Mouse (Mus musculus): Measurements from ENCODE around the gene Golga4. TPM values are rescaled to one million over a fixed set of nuclear protein-coding genes. Genes with fewer than 3 reads are reported as not detected.

Golga4 gene
- polyA plus RNA-seq, 1 experiment = 85.1 TPM

GRCm38 (mm10) chr9:118500963-118501362, 5.1 kb upstream of the Golga4 start:
- no peak overlapping the region for H3K27ac ChIP-seq (ENCODE audit: insufficient read depth, low read length)
- no peaks in the 10 kb centered on the region for H3K4me1 ChIP-seq (ENCODE audit: control insufficient read depth, insufficient read depth, low read length)
- H3K4me3 ChIP-seq (ENCODE audit: insufficient read depth, low read length) = no peak overlapping the region
- TF ChIP-seq CTCF (IDR thresholded peaks at IDR 0.05; ENCODE audit: borderline replicate concordance, insufficient read depth, low read length) (no peak), POLR2A (IDR thresholded peaks at IDR 0.05; ENCODE audit: low read depth, low read length) (no peak)

GRCm38 (mm10) chr9:118504656-118505055, 1.4 kb upstream of the Golga4 start:
- H3K4me1 ChIP-seq (ENCODE audit: control insufficient read depth, insufficient read depth, low read length) = peaks cover 3% of the 10 kb centered on the region; the same call in 1 of the 2 replicates

GRCm38 (mm10) chr9:118506404-118507231, 551 bp downstream of the Golga4 start:
- H3K27ac ChIP-seq (ENCODE audit: insufficient read depth, low read length) = no peak overlapping the region
- H3K4me3 ChIP-seq (ENCODE audit: insufficient read depth, low read length) = peak overlapping the region; percentile 83
- peaks cover 8% of the 10 kb centered on the region; the same call in 1 of the 2 replicates for H3K4me1 ChIP-seq (ENCODE audit: control insufficient read depth, insufficient read depth, low read length)
- TF ChIP-seq CTCF (IDR thresholded peaks at IDR 0.05; ENCODE audit: borderline replicate concordance, insufficient read depth, low read length) (no peak), POLR2A (IDR thresholded peaks at IDR 0.05; ENCODE audit: low read depth, low read length) (no peak)

More at GRCm38 (mm10) chr9:118504656-118505055, 1.4 kb upstream of the Golga4 start:
- TF ChIP-seq POLR2A (IDR thresholded peaks at IDR 0.05; ENCODE audit: low read depth, low read length) = no peak
- no peak for TF ChIP-seq CTCF (IDR thresholded peaks at IDR 0.05; ENCODE audit: borderline replicate concordance, insufficient read depth, low read length)
- Histone ChIP-seq H3K4me3 (ENCODE audit: insufficient read depth, low read length) (no peak overlapping the region), H3K27ac (ENCODE audit: insufficient read depth, low read length) (no peak overlapping the region)

GRCm38 (mm10) chr9:118507552-118507951, 1.5 kb downstream of the Golga4 start:
- Histone ChIP-seq H3K4me3 (ENCODE audit: insufficient read depth, low read length) (peak overlapping the region; percentile 83), H3K4me1 (ENCODE audit: control insufficient read depth, insufficient read depth, low read length) (peaks cover 9% of the 10 kb centered on the region), H3K27ac (ENCODE audit: insufficient read depth, low read length) (no peak overlapping the region)
- TF ChIP-seq POLR2A (IDR thresholded peaks at IDR 0.05; ENCODE audit: low read depth, low read length) (no peak), CTCF (IDR thresholded peaks at IDR 0.05; ENCODE audit: borderline replicate concordance, insufficient read depth, low read length) (no peak)

GRCm38 (mm10) chr9:118508601-118509000, 2.5 kb downstream of the Golga4 start:
- TF ChIP-seq POLR2A (IDR thresholded peaks at IDR 0.05; ENCODE audit: low read depth, low read length) (no peak), CTCF (IDR thresholded peaks at IDR 0.05; ENCODE audit: borderline replicate concordance, insufficient read depth, low read length) (no peak)
- Histone ChIP-seq H3K27ac (ENCODE audit: insufficient read depth, low read length) (no peak overlapping the region), H3K4me3 (ENCODE audit: insufficient read depth, low read length) (no peak overlapping the region), H3K4me1 (ENCODE audit: control insufficient read depth, insufficient read depth, low read length) (peaks cover 13% of the 10 kb centered on the region)

GRCm38 (mm10) chr9:118510941-118511690, 5.0 kb downstream of the Golga4 start:
- TF ChIP-seq CTCF (IDR thresholded peaks at IDR 0.05; ENCODE audit: borderline replicate concordance, insufficient read depth, low read length) = no peak
- no peak for TF ChIP-seq POLR2A (IDR thresholded peaks at IDR 0.05; ENCODE audit: low read depth, low read length)
- Histone ChIP-seq H3K4me3 (ENCODE audit: insufficient read depth, low read length) (no peak overlapping the region), H3K27ac (ENCODE audit: insufficient read depth, low read length) (no peak overlapping the region), H3K4me1 (ENCODE audit: control insufficient read depth, insufficient read depth, low read length) (peaks cover 13% of the 10 kb centered on the region)

- peaks cover 11% of the 10 kb centered on the region for H3K4me1 ChIP-seq (ENCODE audit: control insufficient read depth, insufficient read depth, low read length)
- no peak overlapping the region for H3K4me3 ChIP-seq (ENCODE audit: insufficient read depth, low read length)
- no peak overlapping the region for H3K27ac ChIP-seq (ENCODE audit: insufficient read depth, low read length)
- TF ChIP-seq CTCF (IDR thresholded peaks at IDR 0.05; ENCODE audit: borderline replicate concordance, insufficient read depth, low read length) (no peak), POLR2A (IDR thresholded peaks at IDR 0.05; ENCODE audit: low read depth, low read length) (no peak)
Measured at GRCm38 (mm10) chr9:118512681-118513233, 6.7 kb downstream of the Golga4 start.

GRCm38 (mm10) chr9:118515476-118515875, 9.4 kb downstream of the Golga4 start:
- Histone ChIP-seq H3K27ac (ENCODE audit: insufficient read depth, low read length) (no peak overlapping the region), H3K4me1 (ENCODE audit: control insufficient read depth, insufficient read depth, low read length) (peaks cover 20% of the 10 kb centered on the region), H3K4me3 (ENCODE audit: insufficient read depth, low read length) (no peak overlapping the region)
- no peak for TF ChIP-seq POLR2A (IDR thresholded peaks at IDR 0.05; ENCODE audit: low read depth, low read length)
- no peak for TF ChIP-seq CTCF (IDR thresholded peaks at IDR 0.05; ENCODE audit: borderline replicate concordance, insufficient read depth, low read length)

GRCm38 (mm10) chr9:118516162-118516561, 10.1 kb downstream of the Golga4 start:
- TF ChIP-seq POLR2A (IDR thresholded peaks at IDR 0.05; ENCODE audit: low read depth, low read length) = no peak
- TF ChIP-seq CTCF (IDR thresholded peaks at IDR 0.05; ENCODE audit: borderline replicate concordance, insufficient read depth, low read length) = no peak
- no peak overlapping the region for H3K4me3 ChIP-seq (ENCODE audit: insufficient read depth, low read length)
- H3K4me1 ChIP-seq (ENCODE audit: control insufficient read depth, insufficient read depth, low read length) = peaks cover 20% of the 10 kb centered on the region
- no peak overlapping the region for H3K27ac ChIP-seq (ENCODE audit: insufficient read depth, low read length)
